Mouse (Mus musculus) midbrain, embryonic 12.5 days (tissue): Measurements from ENCODE around the gene Fam117a. TPM values are rescaled to one million over a fixed set of nuclear protein-coding genes. Genes with fewer than 3 reads are reported as not detected.

Experiments used
- ATAC-seq: fragments of 200-750 bp; cut with Nextera tagmentation; 2 replicates; pipeline ENCODE4 v1.8.0; 2017; ENCODE audit warnings: low read depth, moderate TSS enrichment, moderate library complexity; ENCODE audit not compliant: low FRiP score
- H3K27ac ChIP-seq: fragments of 300-500 bp; sonication (generic); replicated peaks from 2 replicates; pipeline ENCODE4 v1.5.1; 2016; ENCODE audit warnings: mild to moderate bottlenecking
- H3K27me3 ChIP-seq: fragments of 300-500 bp; sonication (generic); 2 replicates; pipeline ENCODE4 v1.6.1; 2016; ENCODE audit warnings: mild to moderate bottlenecking
- H3K36me3 ChIP-seq: fragments of 300-500 bp; sonication (generic); 2 replicates; pipeline ENCODE4 v1.6.1; 2016
- H3K4me1 ChIP-seq: fragments of 300-500 bp; sonication (generic); 2 replicates; pipeline ENCODE4 v1.6.1; 2016
- H3K4me2 ChIP-seq: fragments of 300-500 bp; sonication (generic); replicated peaks from 2 replicates; pipeline ENCODE4 v1.6.1; 2016; ENCODE audit warnings: mild to moderate bottlenecking, moderate library complexity
- H3K4me3 ChIP-seq: fragments of 300-500 bp; sonication (generic); 2 replicates; pipeline ENCODE4 v1.5.1; 2016; ENCODE audit warnings: mild to moderate bottlenecking
- H3K9ac ChIP-seq: fragments of 300-500 bp; sonication (generic); replicated peaks from 2 replicates; pipeline ENCODE4 v1.6.1; 2016; ENCODE audit warnings: mild to moderate bottlenecking, moderate library complexity
- H3K9me3 ChIP-seq: fragments of 300-500 bp; sonication (generic); 2 replicates; pipeline ENCODE4 v1.6.1; 2016; ENCODE audit warnings: mild to moderate bottlenecking
- WGBS: fragments of 180-500 bp; shearing (Covaris S2); methylation state at CpG from one replicate; pipeline ENCODE4 v1.1.7; 2016; 5-methylcytosine and 5-hydroxymethylcytosine counted together
- polyA plus RNA-seq: library from polyadenylated mRNA; unstranded; fragments of >200 nt; fragmentation: Nextera tagmentation; extraction: Ambion mirVana; gene quantifications from 2 replicates; pipeline ENCODE4 v1.2.1, GENCODE M21; 2016

Fam117a gene
- polyA plus RNA-seq, 1 experiment from 2014 or later, result 7.8 TPM

DNA sequence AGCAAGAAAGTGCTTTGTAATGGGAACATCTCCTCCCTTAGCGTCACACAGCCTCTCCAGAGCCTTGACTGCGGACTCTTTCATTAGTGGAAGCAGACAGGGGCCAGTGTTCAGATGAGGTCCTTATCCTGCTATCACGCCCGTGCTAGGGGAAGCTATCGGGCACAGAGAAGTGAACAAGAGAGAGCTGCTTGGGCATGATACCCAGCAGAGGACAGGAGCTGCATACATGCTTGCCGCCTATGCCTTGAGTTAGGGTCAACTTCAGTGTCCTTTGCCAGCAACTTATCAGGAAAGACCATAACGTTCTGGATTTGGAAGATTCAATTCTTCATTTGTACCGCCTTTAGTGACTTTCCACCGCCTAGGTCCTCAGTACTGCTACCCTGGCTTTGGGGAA is 3.0 kb upstream of the Fam117a start:
- H3K4me1 ChIP-seq, result 0 out of 2 replicates have a peak, but pooled peaks cover 7% of the 10 kb centered on the region
- no peak overlapping the region for H3K4me3 ChIP-seq
- ATAC-seq, result no peak
- no peaks in the 10 kb centered on the region for H3K9me3 ChIP-seq
- H3K27me3 ChIP-seq, result peaks cover 15% of the 10 kb centered on the region
- no peak overlapping the region for H3K4me2 ChIP-seq
- no peak overlapping the region for H3K9ac ChIP-seq
- 83% methylated on average over 9 of the region's 9 CpGs for whole genome bisulfite sequencing
- H3K36me3 ChIP-seq, result no peaks in the 10 kb centered on the region
- H3K27ac ChIP-seq, result no peak overlapping the region

DNA sequence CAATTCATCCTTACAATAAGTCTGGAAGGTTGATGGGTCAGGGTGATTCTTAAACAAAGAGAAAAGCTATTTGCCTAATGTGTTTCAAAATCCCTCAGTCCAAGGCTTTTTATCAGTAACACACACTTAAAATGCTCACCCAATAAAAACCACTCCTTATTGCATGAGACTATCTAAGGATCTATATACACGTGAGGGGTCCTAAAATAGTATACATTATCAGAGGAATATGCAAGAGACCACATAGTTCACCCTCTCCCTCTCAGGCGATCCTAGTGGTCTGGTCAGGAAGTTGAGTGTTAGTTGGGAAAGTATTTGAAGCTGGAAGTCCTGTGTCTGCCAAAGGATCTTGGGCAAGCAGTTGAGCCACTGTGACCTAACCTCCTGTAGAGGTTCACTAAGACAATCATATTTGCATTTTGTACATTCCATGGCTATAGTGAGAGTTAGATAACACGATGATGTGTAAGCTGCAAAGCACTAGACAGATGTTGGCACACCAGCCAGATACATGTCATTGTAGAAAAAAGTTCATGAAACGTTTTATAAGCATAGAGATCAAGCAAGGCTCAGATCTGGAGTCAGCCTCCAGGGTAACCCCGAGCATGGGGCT is 2.3 kb upstream of the Fam117a start:
- H3K4me2 ChIP-seq, result no peak overlapping the region
- H3K4me1 ChIP-seq, result peaks cover 10% of the 10 kb centered on the region
- WGBS, result 76% methylated on average over 5 of the region's 5 CpGs
- ATAC-seq, result no peak
- no peak overlapping the region for H3K27ac ChIP-seq
- H3K36me3 ChIP-seq, result no peaks in the 10 kb centered on the region
- no peaks in the 10 kb centered on the region for H3K9me3 ChIP-seq
- peaks cover 15% of the 10 kb centered on the region for H3K27me3 ChIP-seq
- H3K9ac ChIP-seq, result no peak overlapping the region
- no peak overlapping the region for H3K4me3 ChIP-seq

- WGBS, result under 1% methylated on average over 50 of the region's 50 CpGs
- peak overlapping the region; percentile 76 for H3K9ac ChIP-seq
- no peaks in the 10 kb centered on the region for H3K9me3 ChIP-seq
- H3K36me3 ChIP-seq, result no peaks in the 10 kb centered on the region
- H3K27me3 ChIP-seq, result peaks cover 15% of the 10 kb centered on the region; the same call in 1 of the 2 replicates
- H3K4me3 ChIP-seq, result peak overlapping the region; percentile 93
- ATAC-seq, result peak; percentile 80
- peaks cover 12% of the 10 kb centered on the region for H3K4me1 ChIP-seq
- H3K4me2 ChIP-seq, result peak overlapping the region; percentile 69
- no peak overlapping the region; the same call in 1 of the 2 replicates for H3K27ac ChIP-seq
Observed at GRCm38 (mm10) chr11:95337129-95337813, 453 bp downstream of the Fam117a start.

DNA sequence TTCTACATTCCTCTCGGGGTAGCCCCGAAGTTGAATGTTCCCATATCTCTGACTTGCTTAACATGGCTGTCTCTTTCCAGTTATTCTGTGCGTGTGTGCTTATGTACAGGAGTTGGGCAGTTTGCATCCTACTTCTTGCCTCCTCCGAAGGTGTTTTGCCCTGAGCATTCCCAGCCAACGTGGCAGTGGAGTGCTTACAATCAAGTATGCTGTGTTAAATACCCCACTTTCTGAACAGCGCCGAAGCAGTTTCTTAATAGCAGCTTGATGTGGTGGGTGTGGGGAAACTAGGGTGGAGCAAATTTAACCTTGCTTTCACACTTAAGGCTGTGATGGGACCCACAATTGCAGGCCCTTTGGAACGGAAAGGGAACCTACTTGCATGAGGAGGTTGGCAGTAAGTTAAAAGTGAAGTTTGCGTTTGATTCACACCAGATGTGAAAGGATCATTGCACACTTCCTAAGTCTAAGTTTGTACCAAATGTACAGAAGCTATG is 1.1 kb downstream of the Fam117a start:
- H3K9ac ChIP-seq, result peak overlapping the region; percentile 76; the same call in 1 of the 2 replicates
- H3K9me3 ChIP-seq, result no peaks in the 10 kb centered on the region
- peaks cover 15% of the 10 kb centered on the region; the same call in 1 of the 2 replicates for H3K27me3 ChIP-seq
- no peaks in the 10 kb centered on the region for H3K36me3 ChIP-seq
- 27% methylated on average over 9 of the region's 9 CpGs for WGBS
- H3K4me3 ChIP-seq, result peak overlapping the region; percentile 93
- ATAC-seq, result no peak
- H3K27ac ChIP-seq, result no peak overlapping the region
- H3K4me1 ChIP-seq, result peaks cover 12% of the 10 kb centered on the region
- peak overlapping the region; percentile 69 for H3K4me2 ChIP-seq

GRCm38 (mm10) chr11:95339471-95340021 is 2.7 kb downstream of the Fam117a start:
- ATAC-seq, result no peak
- H3K4me2 ChIP-seq, result 0 out of 2 replicates have a peak overlapping the region, but pooled peaks have one; percentile 8
- no peaks in the 10 kb centered on the region for H3K9me3 ChIP-seq
- no peak overlapping the region for H3K4me3 ChIP-seq
- H3K36me3 ChIP-seq, result no peaks in the 10 kb centered on the region
- H3K9ac ChIP-seq, result no peak overlapping the region; the same call in 1 of the 2 replicates
- H3K27me3 ChIP-seq, result peaks cover 15% of the 10 kb centered on the region; the same call in 1 of the 2 replicates
- H3K27ac ChIP-seq, result no peak overlapping the region
- peaks cover 12% of the 10 kb centered on the region for H3K4me1 ChIP-seq
- WGBS, result 24% methylated on average over 14 of the region's 14 CpGs

GRCm38 (mm10) chr11:95340259-95340658 is 3.4 kb downstream of the Fam117a start:
- no peak overlapping the region for H3K4me3 ChIP-seq
- H3K9ac ChIP-seq, result no peak overlapping the region
- H3K27ac ChIP-seq, result no peak overlapping the region
- no peaks in the 10 kb centered on the region for H3K9me3 ChIP-seq
- no peak overlapping the region for H3K4me2 ChIP-seq
- no peak for ATAC-seq
- peaks cover 15% of the 10 kb centered on the region; the same call in 1 of the 2 replicates for H3K27me3 ChIP-seq
- H3K36me3 ChIP-seq, result no peaks in the 10 kb centered on the region
- WGBS, result 82% methylated on average over 1 of the region's 1 CpGs
- peaks cover 12% of the 10 kb centered on the region for H3K4me1 ChIP-seq

DNA sequence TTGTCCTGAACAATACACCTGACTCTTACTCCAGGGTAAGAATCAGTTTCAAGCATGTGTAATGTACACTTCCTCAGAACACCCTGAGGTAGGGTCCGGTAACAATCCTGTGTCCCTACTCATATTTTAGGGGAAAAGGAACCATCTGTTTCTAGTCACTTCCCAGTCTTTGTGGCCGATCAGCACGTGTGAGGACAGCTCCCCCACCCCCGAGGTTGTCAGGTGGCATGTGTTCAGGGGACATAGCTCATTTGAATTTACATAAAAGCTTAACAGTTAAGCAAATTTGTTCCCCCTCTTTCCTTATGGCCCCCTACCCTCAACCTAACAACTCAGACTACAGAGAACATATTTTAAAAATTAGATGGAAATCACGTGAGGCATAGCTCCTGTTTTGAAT is 3.8 kb downstream of the Fam117a start:
- Histone ChIP-seq H3K9ac (no peak overlapping the region), H3K27ac (no peak overlapping the region), H3K27me3 (peaks cover 15% of the 10 kb centered on the region; the same call in 1 of the 2 replicates), H3K36me3 (no peaks in the 10 kb centered on the region), H3K4me3 (no peak overlapping the region), H3K4me1 (peaks cover 12% of the 10 kb centered on the region), H3K9me3 (no peaks in the 10 kb centered on the region), H3K4me2 (no peak overlapping the region)
- WGBS, result 58% methylated on average over 5 of the region's 5 CpGs
- no peak for ATAC-seq

DNA sequence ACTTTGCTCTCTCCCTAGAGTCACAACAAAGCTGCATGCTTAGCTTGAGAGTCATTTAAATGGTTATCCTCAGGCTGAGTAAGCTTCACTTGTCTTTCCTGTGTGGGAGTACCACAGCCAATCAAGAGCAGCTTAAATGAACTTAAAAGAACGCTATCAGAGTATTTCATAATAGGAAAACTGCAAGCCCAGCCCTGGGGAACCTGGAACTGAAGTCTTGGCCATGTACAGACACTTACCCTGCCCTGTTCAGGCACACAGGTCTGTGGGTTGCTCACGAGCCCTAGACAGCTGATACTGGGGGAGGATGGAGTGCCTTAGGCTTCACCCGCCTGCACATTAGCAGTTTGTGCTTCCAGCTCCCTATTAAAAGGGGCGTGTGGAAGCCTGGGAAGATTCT is 6.4 kb downstream of the Fam117a start:
- no peak for ATAC-seq
- WGBS, result 67% methylated on average over 4 of the region's 4 CpGs
- peaks cover 7% of the 10 kb centered on the region; the same call in 1 of the 2 replicates for H3K27me3 ChIP-seq

DNA sequence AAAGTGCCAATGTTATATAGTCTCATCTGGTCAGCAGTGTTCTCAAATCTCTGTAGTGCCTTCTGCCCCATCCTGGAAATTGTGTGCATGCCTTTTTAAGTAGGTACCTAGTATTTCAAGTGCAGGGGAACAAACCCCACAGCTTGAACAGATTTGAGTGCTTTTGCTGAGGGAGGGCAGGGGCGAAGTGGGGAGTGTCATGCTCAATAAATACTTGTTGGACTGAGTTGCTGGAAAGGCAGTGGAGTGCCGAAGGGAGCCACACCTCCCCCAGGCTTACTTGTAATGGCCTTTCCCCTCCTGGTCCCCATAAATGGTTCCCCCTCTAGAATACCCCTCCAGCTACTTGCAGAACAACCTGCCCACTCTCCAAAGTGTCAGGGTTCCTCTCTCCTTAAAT is 7.4 kb downstream of the Fam117a start:
- Histone ChIP-seq H3K4me2 (no peak overlapping the region), H3K4me3 (no peak overlapping the region), H3K27ac (no peak overlapping the region), H3K27me3 (no peaks in the 10 kb centered on the region), H3K9me3 (no peaks in the 10 kb centered on the region), H3K9ac (no peak overlapping the region), H3K4me1 (peaks cover 5% of the 10 kb centered on the region), H3K36me3 (no peaks in the 10 kb centered on the region)
- ATAC-seq, result no peak
- WGBS, result 83% methylated on average over 2 of the region's 2 CpGs

More for the DNA sequence above, 6.4 kb downstream of the Fam117a start:
- H3K4me2 ChIP-seq, result no peak overlapping the region
- peaks cover 5% of the 10 kb centered on the region for H3K4me1 ChIP-seq
- no peak overlapping the region for H3K27ac ChIP-seq
- no peaks in the 10 kb centered on the region for H3K36me3 ChIP-seq
- no peaks in the 10 kb centered on the region for H3K9me3 ChIP-seq
- H3K4me3 ChIP-seq, result no peak overlapping the region
- H3K9ac ChIP-seq, result no peak overlapping the region

DNA sequence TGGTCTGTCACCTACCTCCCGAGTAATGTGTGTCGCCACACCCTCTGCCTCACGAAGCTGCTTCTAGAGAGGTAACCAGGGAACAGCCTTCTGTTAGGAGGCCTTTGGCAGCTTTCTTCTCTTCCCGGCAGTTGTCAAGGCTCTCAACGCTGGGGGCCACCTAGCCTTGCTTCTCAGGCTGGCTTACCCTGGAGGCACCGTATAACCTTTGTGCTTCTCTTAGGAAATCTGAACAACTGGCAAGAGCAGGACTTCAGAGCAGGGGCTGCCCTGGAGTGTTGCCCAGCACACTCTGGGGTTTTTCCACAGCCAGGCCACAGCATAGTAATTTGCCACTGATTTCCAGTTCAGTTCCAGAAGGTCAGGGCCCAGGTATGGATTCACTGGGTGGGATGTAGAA is 13.5 kb downstream of the Fam117a start:
- H3K4me2 ChIP-seq, result no peak overlapping the region
- H3K27me3 ChIP-seq, result no peaks in the 10 kb centered on the region
- H3K27ac ChIP-seq, result no peak overlapping the region
- no peak overlapping the region for H3K9ac ChIP-seq
- no peak overlapping the region for H3K4me3 ChIP-seq
- WGBS, result 78% methylated on average over 6 of the region's 6 CpGs
- H3K36me3 ChIP-seq, result no peaks in the 10 kb centered on the region
- ATAC-seq, result no peak
- no peaks in the 10 kb centered on the region for H3K9me3 ChIP-seq
- H3K4me1 ChIP-seq, result no peaks in the 10 kb centered on the region

GRCm38 (mm10) chr11:95350960-95351359 is 14.1 kb downstream of the Fam117a start:
- H3K27me3 ChIP-seq, result no peaks in the 10 kb centered on the region
- no peak overlapping the region for H3K27ac ChIP-seq
- no peak for ATAC-seq
- no peak overlapping the region for H3K9ac ChIP-seq
- H3K4me3 ChIP-seq, result no peak overlapping the region
- H3K4me2 ChIP-seq, result no peak overlapping the region
- 0 out of 2 replicates have a peak, but pooled peaks cover 3% of the 10 kb centered on the region for H3K4me1 ChIP-seq
- H3K36me3 ChIP-seq, result no peaks in the 10 kb centered on the region
- H3K9me3 ChIP-seq, result no peaks in the 10 kb centered on the region
- 92% methylated on average over 3 of the region's 3 CpGs for WGBS

- Histone ChIP-seq H3K4me2 (no peak overlapping the region), H3K27ac (no peak overlapping the region), H3K4me3 (no peak overlapping the region), H3K27me3 (no peaks in the 10 kb centered on the region), H3K36me3 (no peaks in the 10 kb centered on the region), H3K4me1 (0 out of 2 replicates have a peak, but pooled peaks cover 3% of the 10 kb centered on the region), H3K9me3 (no peaks in the 10 kb centered on the region), H3K9ac (no peak overlapping the region)
- no peak for ATAC-seq
- 81% methylated on average over 2 of the region's 2 CpGs for WGBS
Observed at GRCm38 (mm10) chr11:95352686-95353085, 15.9 kb downstream of the Fam117a start.
